Mouse (Mus musculus): ENCODE measurements around the gene Tsr1.

GRCm38 (mm10) chr11:74926388-74927005 lies 28.6 kb downstream of the Tsr1 start:
- TF ChIP-seq POLR2A (IDR thresholded peaks at IDR 0.05; ENCODE audit: low read depth, low read length) (no peak), CTCF (IDR thresholded peaks at IDR 0.05; ENCODE audit: extremely low read depth, insufficient read depth, insufficient read length, insufficient replicate concordance) (no peak)
